Mouse (Mus musculus): ENCODE measurements around the gene Myh9. TPM values are rescaled to one million over a fixed set of nuclear protein-coding genes. Genes with fewer than 3 reads are reported as not detected.
"Not testable (repeated sequence)": the region's sequence is repeated elsewhere in the genome, so short reads cannot be mapped to it uniquely, and the experiment has no call there.

The Myh9 gene
- polyA plus RNA-seq, 1 experiment = 350 TPM

DNA sequence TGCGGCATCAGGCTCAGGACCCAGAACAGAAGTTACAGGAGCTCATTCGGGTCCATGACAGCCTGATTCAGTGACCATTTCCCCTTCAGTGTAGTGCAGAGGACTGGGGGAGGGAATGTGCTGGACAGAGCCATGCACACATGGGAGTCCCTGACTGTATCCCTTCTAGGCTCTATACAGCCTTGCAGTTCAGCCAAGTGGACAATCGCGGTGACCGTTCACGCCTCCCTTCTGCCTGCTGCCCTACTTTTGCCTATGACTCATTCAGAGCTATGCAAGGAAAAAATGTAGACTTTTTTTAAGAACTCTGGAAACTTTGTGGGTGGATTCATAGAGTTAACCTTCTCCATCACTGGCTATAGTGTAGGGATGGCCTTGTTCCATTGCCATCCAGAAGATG lies 123.7 kb downstream of the Myh9 start:
- 53% methylated on average over 4 of the region's 6 CpGs for WGBS
- H3K27ac ChIP-seq (ENCODE audit: insufficient read depth, low read depth, low read length); H3K4me1 ChIP-seq (ENCODE audit: control insufficient read depth, insufficient read depth, low read length); H3K4me3 ChIP-seq (ENCODE audit: insufficient read depth, low read depth, low read length): not testable (repeated sequence)

Other genes with a start within 250 kb of the Myh9 start
- not detected in 2 replicates for gene Apol10b, start 246.1 kb downstream of the Myh9 start, polyA plus RNA-seq (2012; ENCODE audit: insufficient read depth, insufficient read length, low replicate concordance, missing spikeins)
- not detected in 2 replicates for gene Gm36245, start 242.9 kb downstream of the Myh9 start, polyA plus RNA-seq (2012; ENCODE audit: insufficient read depth, insufficient read length, low replicate concordance, missing spikeins)
- not detected in 2 replicates for gene Apol11b, start 198.9 kb downstream of the Myh9 start, polyA plus RNA-seq (2012; ENCODE audit: insufficient read depth, insufficient read length, low replicate concordance, missing spikeins)
- not detected in 2 replicates for gene Apol7e, start 143.3 kb downstream of the Myh9 start, polyA plus RNA-seq (2012; ENCODE audit: insufficient read depth, insufficient read length, low replicate concordance, missing spikeins)
- not detected in 2 replicates for gene Apol9b, start 113.1 kb downstream of the Myh9 start, polyA plus RNA-seq (2012; ENCODE audit: insufficient read depth, insufficient read length, low replicate concordance, missing spikeins)
- gene Apol8, start 85.2 kb downstream of the Myh9 start, polyA plus RNA-seq (2012; ENCODE audit: insufficient read depth, insufficient read length, low replicate concordance, missing spikeins) = not detected in 2 replicates
- not detected in 2 replicates for gene Txn2, start 86.8 kb upstream of the Myh9 start, polyA plus RNA-seq (2012; ENCODE audit: insufficient read depth, insufficient read length, low replicate concordance, missing spikeins)
- not detected in 2 replicates for gene Foxred2, start 114.5 kb upstream of the Myh9 start, polyA plus RNA-seq (2012; ENCODE audit: insufficient read depth, insufficient read length, low replicate concordance, missing spikeins)
- not detected in 2 replicates for gene Eif3d, start 128.6 kb upstream of the Myh9 start, polyA plus RNA-seq (2012; ENCODE audit: insufficient read depth, insufficient read length, low replicate concordance, missing spikeins)

Measured in olfactory bulb, adult 2 months (tissue).